Mouse (Mus musculus) urinary bladder, adult 18-20 months (tissue): ENCODE measurements around the gene Cacna1c.

Source experiments
- DNase-seq, 2 experiments: peaks; one replicate each; pipeline ENCODE4 v3.0.0; 2022; ENCODE audit warnings: low spot score in 2 of 2, mixed read lengths in 2 of 2

The Cacna1c gene

GRCm38 (mm10) chr6:119145109-119145508, 51.1 kb downstream of the Cacna1c start:
- DNase-seq: no peak

GRCm38 (mm10) chr6:119139561-119139960, 56.7 kb downstream of the Cacna1c start:
- no peak for DNase-seq

GRCm38 (mm10) chr6:119137768-119138167, 58.5 kb downstream of the Cacna1c start:
- no peak for DNase-seq

- DNase-seq: no peak
Observed at GRCm38 (mm10) chr6:119132863-119133262, 63.4 kb downstream of the Cacna1c start.

DNA sequence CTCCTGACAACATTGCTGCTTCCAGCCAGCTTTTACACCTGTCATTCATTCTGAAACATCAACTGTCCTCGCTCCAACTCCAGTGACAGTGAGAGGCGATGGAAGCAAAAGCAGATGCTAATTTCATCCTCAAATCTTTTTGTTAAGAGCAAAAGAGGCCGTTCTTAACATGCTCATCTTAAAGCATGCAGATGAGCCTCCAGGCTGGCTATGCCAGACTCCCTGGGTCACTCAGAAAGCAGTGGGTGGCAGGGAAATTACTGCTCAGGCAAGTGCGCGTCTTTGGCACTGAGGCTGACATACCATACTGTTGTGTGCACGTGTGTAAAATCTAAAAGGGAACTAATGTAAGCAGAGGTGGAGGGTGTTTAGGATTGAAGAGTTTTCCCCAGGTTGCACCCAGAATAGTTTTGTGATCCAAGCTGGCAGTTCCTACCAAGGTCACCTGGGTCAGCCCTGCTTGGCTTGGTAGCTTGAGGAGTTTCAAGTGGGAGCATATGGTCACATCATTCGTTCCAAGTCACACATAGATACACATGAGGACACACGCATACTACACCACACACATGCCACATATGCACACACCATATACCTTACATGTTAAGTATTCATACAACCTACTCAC, 64.0 kb downstream of the Cacna1c start:
- DNase-seq: no peak

- peak in 1 of 2 experiments; percentile 45 for DNase-seq
Observed at GRCm38 (mm10) chr6:119129664-119130063, 66.6 kb downstream of the Cacna1c start.

DNA sequence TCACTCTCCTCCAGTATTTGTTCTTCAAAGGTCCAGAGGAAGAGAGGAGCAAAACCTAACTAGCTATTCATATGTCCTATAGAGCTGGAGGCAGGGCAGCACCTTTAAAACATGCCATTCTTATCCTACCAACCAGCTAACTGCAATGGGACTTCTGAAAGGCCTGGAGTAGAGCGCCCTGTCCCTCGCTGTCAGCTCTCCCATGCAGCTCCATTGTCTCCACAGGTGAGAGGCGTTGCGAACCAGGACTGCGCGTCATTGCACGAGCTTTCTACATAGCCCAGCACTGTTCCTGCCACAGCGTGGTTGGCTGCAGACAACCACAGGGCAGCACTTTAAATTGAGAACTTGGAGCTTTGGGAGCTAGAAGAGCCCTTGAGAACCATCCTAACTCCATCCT, 67.7 kb downstream of the Cacna1c start:
- no peak for DNase-seq

DNA sequence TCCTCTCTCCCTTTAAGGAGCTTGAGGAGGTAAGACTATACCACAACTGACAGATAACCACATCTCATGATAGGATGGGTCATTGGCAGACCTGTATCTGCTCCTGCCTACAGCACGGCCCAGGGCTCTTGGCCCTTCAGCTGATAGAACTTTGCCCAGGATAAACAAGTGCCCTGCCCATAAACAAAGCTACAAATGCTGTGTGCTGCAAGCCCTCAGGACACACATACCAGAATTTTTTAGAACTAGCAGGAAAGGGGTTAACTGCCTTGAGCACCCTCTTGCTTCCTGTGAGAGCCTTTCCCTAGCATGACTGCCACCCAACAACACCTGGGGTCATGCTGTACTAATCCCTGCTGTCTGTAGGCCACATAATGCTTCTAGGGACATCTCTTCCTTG, 68.1 kb downstream of the Cacna1c start:
- no peak for DNase-seq

DNA sequence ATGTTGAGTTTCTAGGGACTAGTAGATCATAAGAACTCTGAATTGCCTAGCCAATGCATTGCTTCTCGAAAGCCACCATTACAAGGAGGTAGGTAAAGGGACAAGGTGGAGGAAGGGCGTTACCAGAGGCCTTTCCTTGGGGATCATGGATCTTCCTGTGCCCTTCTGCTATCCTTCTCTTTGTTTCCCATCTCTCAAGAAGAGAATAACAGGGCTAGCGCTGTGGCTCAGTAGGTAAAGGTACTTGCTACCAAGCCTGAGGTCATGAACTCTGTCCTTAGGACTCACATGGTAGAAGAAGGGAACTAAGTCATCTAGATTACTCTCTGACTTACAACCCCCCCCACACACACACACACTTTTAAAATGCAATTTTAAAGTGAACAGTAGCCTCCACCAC, 69.2 kb downstream of the Cacna1c start:
- DNase-seq: no peak

DNA sequence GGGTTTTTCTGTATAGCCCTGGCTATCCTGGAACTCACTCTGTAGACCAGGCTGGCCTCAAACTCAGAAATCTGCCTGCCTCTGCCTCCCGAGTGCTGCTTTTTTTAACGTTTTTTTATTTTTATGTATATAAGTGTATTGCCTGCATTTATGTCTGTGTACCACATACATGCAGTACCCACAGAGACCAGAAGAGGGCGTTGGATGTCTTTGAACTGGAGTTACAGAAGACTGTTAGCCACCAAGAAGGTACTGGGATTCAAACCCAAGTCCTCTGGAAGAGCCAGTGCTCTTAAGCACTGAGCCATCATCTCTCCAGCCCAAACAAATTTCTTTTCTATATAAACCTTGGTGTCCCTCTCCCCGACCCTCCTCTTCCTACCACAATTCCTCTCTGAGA, 77.8 kb downstream of the Cacna1c start:
- DNase-seq: no peak

- DNase-seq: no peak
Observed at GRCm38 (mm10) chr6:119116290-119116689, 79.9 kb downstream of the Cacna1c start.

- DNase-seq: no peak
Observed at GRCm38 (mm10) chr6:119113362-119113761, 82.9 kb downstream of the Cacna1c start.

- DNase-seq: no peak
Observed at GRCm38 (mm10) chr6:119110369-119110768, 85.8 kb downstream of the Cacna1c start.

DNA sequence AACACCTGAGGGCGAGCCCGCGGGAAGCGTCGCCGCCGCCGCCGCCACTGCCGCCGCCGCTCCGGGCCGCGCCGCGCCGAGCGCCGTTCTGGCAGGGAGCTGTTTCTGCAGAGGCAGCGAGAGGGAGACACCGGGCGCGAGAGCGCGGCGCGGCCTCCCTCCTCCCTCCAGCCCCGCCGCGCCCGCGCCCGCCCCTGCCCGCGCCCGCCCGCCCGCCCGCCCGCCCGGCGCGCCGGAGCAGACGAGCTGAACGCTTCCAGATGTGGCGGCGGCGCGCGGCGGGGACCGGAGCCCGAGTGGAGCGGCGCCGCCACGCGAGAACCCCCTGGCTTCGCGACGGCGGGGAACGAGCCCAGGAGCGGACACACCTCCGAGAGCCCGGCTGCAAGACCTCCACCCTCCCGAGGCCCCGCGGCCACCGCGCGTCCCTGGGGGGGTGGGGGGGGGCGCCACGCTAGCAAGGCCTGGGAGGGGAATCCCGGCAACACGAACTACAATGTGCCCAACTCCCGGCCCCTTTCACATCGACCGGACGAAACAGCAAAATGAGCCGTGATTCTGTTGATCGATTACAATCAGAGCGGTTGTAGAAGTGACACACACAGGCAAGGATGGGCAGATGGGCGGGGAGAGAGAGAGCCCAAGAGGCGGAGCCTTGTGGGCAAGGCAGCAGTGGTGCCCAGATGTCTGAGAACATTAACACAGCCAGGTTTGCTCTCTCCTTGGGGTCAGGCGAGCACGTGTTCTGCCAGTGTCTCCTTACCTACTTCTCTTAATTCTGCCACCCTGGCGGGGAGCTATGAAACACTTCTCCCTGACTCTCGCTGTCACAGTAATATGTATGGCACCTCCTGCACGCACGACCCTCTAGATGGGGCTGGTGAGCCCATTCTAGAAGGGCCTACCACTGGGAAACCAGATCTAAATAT, 87.5 kb downstream of the Cacna1c start:
- DNase-seq: peak; percentile 21 to 45

DNA sequence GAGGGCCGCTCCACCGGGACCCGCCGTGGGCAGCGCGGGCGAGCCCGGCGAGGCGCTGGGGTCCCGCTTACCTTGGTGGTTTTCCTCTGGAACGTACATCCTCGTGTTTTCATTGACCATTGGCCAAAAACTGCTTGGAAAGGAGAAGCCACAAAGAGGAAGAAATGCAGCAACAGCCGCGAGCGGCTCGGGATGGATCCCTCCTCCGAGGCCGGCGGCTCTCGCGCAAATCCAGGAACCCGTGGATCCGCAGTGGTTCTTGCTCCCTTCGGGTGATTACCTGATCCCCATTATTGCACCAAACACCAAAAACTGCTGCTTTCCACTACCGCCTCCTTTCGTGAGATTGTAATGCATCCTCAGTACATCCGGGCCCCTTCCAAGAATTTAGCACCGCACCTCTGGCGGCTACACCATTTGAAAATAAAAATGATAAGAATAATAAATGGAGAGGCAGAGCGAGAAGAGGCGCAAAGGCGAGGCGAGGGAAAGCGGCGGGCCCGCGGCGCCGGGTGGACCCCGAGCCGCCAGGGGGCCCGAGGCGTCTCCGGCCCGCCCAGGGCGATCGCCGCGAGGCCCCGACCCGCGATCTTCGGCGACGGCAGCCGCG, 88.3 kb downstream of the Cacna1c start:
- DNase-seq: peak in 1 of 2 experiments; percentile 25

DNA sequence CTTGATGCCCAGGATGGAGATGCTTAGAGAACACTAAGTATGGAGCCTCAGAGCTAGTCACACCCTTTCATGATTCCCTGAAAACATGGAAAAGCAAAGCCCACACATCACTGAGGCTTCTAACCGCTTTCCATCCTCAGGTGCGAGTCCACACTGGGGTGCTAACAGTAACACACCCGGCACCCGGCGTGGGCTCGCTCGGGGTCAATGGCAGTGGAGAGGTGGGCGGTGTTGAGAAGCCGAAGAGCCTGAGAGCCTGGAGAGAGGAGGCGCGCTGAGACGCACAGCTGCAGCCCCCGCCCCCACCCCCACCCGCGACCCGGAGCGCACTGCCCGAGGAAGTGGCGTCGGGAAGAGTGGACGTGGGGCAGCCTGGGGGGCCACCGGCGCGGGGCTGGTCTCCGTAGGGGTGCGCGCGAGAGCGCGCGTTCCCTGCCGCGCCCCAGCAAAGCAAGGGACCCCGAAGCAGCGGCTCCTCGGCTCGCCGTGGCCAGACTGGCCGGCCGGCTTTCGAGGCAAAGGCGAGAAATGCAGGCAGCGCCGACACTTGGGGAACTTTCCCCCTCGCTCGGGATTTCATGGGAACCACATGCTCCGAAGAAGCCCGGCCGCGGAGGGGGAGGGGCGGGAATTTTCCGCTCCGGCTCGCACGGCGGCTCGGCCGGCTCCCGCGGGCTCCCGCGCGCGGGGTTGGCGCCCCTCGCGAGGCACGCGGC, 88.9 kb downstream of the Cacna1c start:
- DNase-seq: peak; percentile 10 to 25

DNA sequence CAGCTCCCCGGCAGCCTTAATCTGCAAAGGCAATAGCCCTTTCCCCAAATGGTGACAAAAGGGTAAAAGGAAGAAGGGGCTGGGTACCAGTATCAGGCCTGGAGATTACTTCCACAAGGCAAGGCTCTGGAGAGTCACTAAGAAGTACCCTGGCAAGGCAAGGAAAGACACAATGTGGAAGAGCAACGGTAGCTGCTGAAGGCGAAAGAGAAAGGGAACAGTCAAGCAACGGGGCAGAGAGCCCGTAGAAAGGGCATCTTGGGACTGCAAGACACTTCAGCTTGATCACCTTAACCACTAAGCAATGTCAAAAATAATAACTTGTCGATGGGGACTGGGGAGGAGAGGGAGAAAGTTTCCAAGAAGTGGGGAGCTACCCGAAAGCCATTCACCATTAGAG, 89.5 kb downstream of the Cacna1c start:
- no peak for DNase-seq

GRCm38 (mm10) chr6:119105651-119106595, 90.3 kb downstream of the Cacna1c start:
- no peak for DNase-seq

DNA sequence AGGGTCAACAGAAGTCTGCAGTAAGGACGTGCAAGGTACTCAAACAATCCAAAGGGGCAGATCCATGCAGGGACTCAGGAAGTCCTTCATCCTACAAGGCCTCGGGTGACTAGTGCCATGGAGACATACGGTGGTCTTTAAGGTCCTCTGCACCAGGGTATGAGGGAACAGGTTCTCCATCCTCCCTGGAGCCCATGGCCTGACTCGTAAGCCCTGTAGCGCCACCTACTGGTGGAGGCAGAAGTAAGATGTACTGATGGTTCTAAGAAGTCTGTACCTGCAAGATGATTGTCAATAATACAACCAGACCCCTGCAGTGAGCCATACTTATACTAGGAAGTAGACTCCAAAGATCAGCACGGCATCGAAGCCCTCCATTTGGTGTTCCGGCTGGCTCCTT, 92.0 kb downstream of the Cacna1c start:
- DNase-seq: peak; percentile 39 to 61

- no peak for DNase-seq
Observed at GRCm38 (mm10) chr6:119102936-119103335, 93.3 kb downstream of the Cacna1c start.

- no peak for DNase-seq
Observed at GRCm38 (mm10) chr6:119099333-119099732, 96.9 kb downstream of the Cacna1c start.
